Mouse (Mus musculus) hindbrain, embryonic 10.5 days (tissue): ENCODE results near the gene Slc15a4. TPM values are rescaled to one million over a fixed set of nuclear protein-coding genes. Genes with fewer than 3 reads are reported as not detected.

Experiments
- DNase-seq: peaks from one replicate; pipeline ENCODE4 v3.0.0-alpha.2; 2017; ENCODE audit warnings: low spot score
- H3K27ac ChIP-seq: fragments of 300-500 bp; sonication (generic); 2 replicates; pipeline ENCODE4 v1.5.1; 2016; ENCODE audit warnings: mild to moderate bottlenecking, moderate library complexity
- H3K27me3 ChIP-seq: fragments of 300-500 bp; sonication (generic); 2 replicates; pipeline ENCODE4 v1.6.1; 2016; ENCODE audit warnings: mild to moderate bottlenecking; ENCODE audit not compliant: poor library complexity, insufficient read depth, severe bottlenecking
- H3K36me3 ChIP-seq: fragments of 300-500 bp; sonication (generic); 2 replicates; pipeline ENCODE4 v1.6.1; 2016; ENCODE audit warnings: mild to moderate bottlenecking, moderate library complexity
- H3K4me1 ChIP-seq: fragments of 300-500 bp; sonication (generic); replicated peaks from 2 replicates; pipeline ENCODE4 v1.6.1; 2016; ENCODE audit warnings: mild to moderate bottlenecking
- H3K4me3 ChIP-seq: fragments of 300-500 bp; sonication (generic); 2 replicates; pipeline ENCODE4 v1.5.1; 2016; ENCODE audit warnings: mild to moderate bottlenecking, moderate library complexity
- H3K9me3 ChIP-seq: fragments of 300-500 bp; sonication (generic); 2 replicates; pipeline ENCODE4 v1.6.1; 2016; ENCODE audit warnings: mild to moderate bottlenecking, moderate library complexity
- WGBS: fragments of 180-500 bp; shearing (Covaris S2); methylation state at CpG from one replicate; pipeline ENCODE4 v1.1.7; 2016; 5-methylcytosine and 5-hydroxymethylcytosine counted together
- polyA plus RNA-seq: library from polyadenylated mRNA; unstranded; fragments of >200 nt; fragmentation: Nextera tagmentation; extraction: Ambion mirVana; gene quantifications from 2 replicates; pipeline ENCODE4 v1.2.1, GENCODE M21; 2016

Slc15a4 gene
- polyA plus RNA-seq, 1 experiment from 2014 or later = 24.6 TPM

GRCm38 (mm10) chr5:127639635-127640034 is 6.9 kb upstream of the Slc15a4 start:
- H3K4me3 ChIP-seq = no peak overlapping the region
- H3K36me3 ChIP-seq = 0 out of 2 replicates have a peak, but pooled peaks cover 2% of the 10 kb centered on the region
- H3K27me3 ChIP-seq = no peaks in the 10 kb centered on the region
- 94% methylated on average over 13 of the region's 13 CpGs for WGBS
- H3K27ac ChIP-seq = no peak overlapping the region
- H3K9me3 ChIP-seq = peaks cover 19% of the 10 kb centered on the region
- no peak for DNase-seq
- H3K4me1 ChIP-seq = no peaks in the 10 kb centered on the region

- H3K4me3 ChIP-seq = no peak overlapping the region
- no peak overlapping the region for H3K27ac ChIP-seq
- WGBS = 88% methylated on average over 6 of the region's 6 CpGs
- DNase-seq = no peak
- no peaks in the 10 kb centered on the region for H3K27me3 ChIP-seq
- peaks cover 19% of the 10 kb centered on the region for H3K9me3 ChIP-seq
- no peaks in the 10 kb centered on the region for H3K36me3 ChIP-seq
- H3K4me1 ChIP-seq = no peaks in the 10 kb centered on the region
These were observed 6.4 kb upstream of the Slc15a4 start for GRCm38 (mm10) chr5:127639067-127639605.

- H3K27ac ChIP-seq = no peak overlapping the region
- H3K9me3 ChIP-seq = peaks cover 19% of the 10 kb centered on the region
- H3K36me3 ChIP-seq = no peaks in the 10 kb centered on the region
- H3K4me1 ChIP-seq = 0 out of 2 replicates have a peak, but pooled peaks cover 2% of the 10 kb centered on the region
- WGBS = 93% methylated on average over 2 of the region's 2 CpGs
- H3K4me3 ChIP-seq = no peak overlapping the region
- DNase-seq = no peak
- H3K27me3 ChIP-seq = peaks cover 8% of the 10 kb centered on the region
These were observed 5.5 kb upstream of the Slc15a4 start for GRCm38 (mm10) chr5:127638177-127638576.

GRCm38 (mm10) chr5:127637622-127638021 is 4.9 kb upstream of the Slc15a4 start:
- no peak for DNase-seq
- Histone ChIP-seq H3K36me3 (no peaks in the 10 kb centered on the region), H3K4me1 (peaks cover 8% of the 10 kb centered on the region), H3K4me3 (no peak overlapping the region), H3K9me3 (peaks cover 19% of the 10 kb centered on the region), H3K27ac (no peak overlapping the region), H3K27me3 (peaks cover 11% of the 10 kb centered on the region)
- 83% methylated on average over 4 of the region's 4 CpGs for WGBS

- WGBS = 91% methylated on average over 7 of the region's 7 CpGs
- H3K4me1 ChIP-seq = peaks cover 21% of the 10 kb centered on the region
- H3K4me3 ChIP-seq = no peak overlapping the region
These were observed 969 bp upstream of the Slc15a4 start for GRCm38 (mm10) chr5:127633666-127634065.

GRCm38 (mm10) chr5:127633188-127633587 is 491 bp upstream of the Slc15a4 start:
- Histone ChIP-seq H3K9me3 (no peaks in the 10 kb centered on the region), H3K27ac (no peak overlapping the region), H3K4me1 (peaks cover 21% of the 10 kb centered on the region), H3K27me3 (peaks cover 29% of the 10 kb centered on the region), H3K36me3 (no peaks in the 10 kb centered on the region), H3K4me3 (peak overlapping the region; percentile 73)
- 39% methylated on average over 4 of the region's 4 CpGs for WGBS
- DNase-seq = no peak

More at GRCm38 (mm10) chr5:127633666-127634065, 969 bp upstream of the Slc15a4 start:
- Histone ChIP-seq H3K27ac (no peak overlapping the region), H3K36me3 (no peaks in the 10 kb centered on the region), H3K27me3 (peaks cover 29% of the 10 kb centered on the region), H3K9me3 (no peaks in the 10 kb centered on the region)
- DNase-seq = no peak

GRCm38 (mm10) chr5:127631671-127632070 is 1.0 kb downstream of the Slc15a4 start:
- H3K27ac ChIP-seq = peak overlapping the region; percentile 90

GRCm38 (mm10) chr5:127627242-127627641 is 5.5 kb downstream of the Slc15a4 start:
- no peak overlapping the region for H3K4me3 ChIP-seq
- no peak overlapping the region for H3K27ac ChIP-seq
- DNase-seq = no peak
- WGBS = 88% methylated on average over 12 of the region's 12 CpGs
- H3K36me3 ChIP-seq = no peaks in the 10 kb centered on the region
- H3K9me3 ChIP-seq = no peaks in the 10 kb centered on the region
- H3K27me3 ChIP-seq = peaks cover 14% of the 10 kb centered on the region
- peaks cover 9% of the 10 kb centered on the region for H3K4me1 ChIP-seq

More at GRCm38 (mm10) chr5:127631671-127632070, 1.0 kb downstream of the Slc15a4 start:
- Histone ChIP-seq H3K27me3 (peaks cover 29% of the 10 kb centered on the region), H3K9me3 (no peaks in the 10 kb centered on the region), H3K4me3 (peak overlapping the region; percentile 73), H3K4me1 (peaks cover 21% of the 10 kb centered on the region), H3K36me3 (no peaks in the 10 kb centered on the region)
- WGBS = 13% methylated on average over 5 of the region's 5 CpGs
- no peak for DNase-seq

GRCm38 (mm10) chr5:127624427-127625213 is 8.1 kb downstream of the Slc15a4 start:
- Histone ChIP-seq H3K27ac (no peak overlapping the region), H3K27me3 (no peaks in the 10 kb centered on the region), H3K36me3 (no peaks in the 10 kb centered on the region), H3K4me3 (no peak overlapping the region), H3K9me3 (no peaks in the 10 kb centered on the region), H3K4me1 (no peaks in the 10 kb centered on the region)
- no peak for DNase-seq
- WGBS = 84% methylated on average over 10 of the region's 10 CpGs

- no peaks in the 10 kb centered on the region for H3K9me3 ChIP-seq
- H3K4me3 ChIP-seq = no peak overlapping the region
- H3K4me1 ChIP-seq = peaks cover 7% of the 10 kb centered on the region
- no peak overlapping the region for H3K27ac ChIP-seq
- no peaks in the 10 kb centered on the region for H3K36me3 ChIP-seq
- WGBS = 82% methylated on average over 10 of the region's 10 CpGs
- no peaks in the 10 kb centered on the region for H3K27me3 ChIP-seq
- DNase-seq = no peak
These were observed 11.6 kb downstream of the Slc15a4 start for GRCm38 (mm10) chr5:127621108-127621507.

- no peak for DNase-seq
- Histone ChIP-seq H3K4me1 (peaks cover 14% of the 10 kb centered on the region), H3K36me3 (no peaks in the 10 kb centered on the region), H3K27me3 (no peaks in the 10 kb centered on the region), H3K9me3 (no peaks in the 10 kb centered on the region), H3K4me3 (no peak overlapping the region), H3K27ac (no peak overlapping the region)
- 83% methylated on average over 8 of the region's 8 CpGs for WGBS
These were observed 12.3 kb downstream of the Slc15a4 start for GRCm38 (mm10) chr5:127620371-127620770.

GRCm38 (mm10) chr5:127618834-127619233 is 13.9 kb downstream of the Slc15a4 start:
- 76% methylated on average over 3 of the region's 3 CpGs for WGBS
- no peaks in the 10 kb centered on the region for H3K9me3 ChIP-seq
- H3K27me3 ChIP-seq = no peaks in the 10 kb centered on the region
- H3K27ac ChIP-seq = no peak overlapping the region
- peaks cover 28% of the 10 kb centered on the region for H3K4me1 ChIP-seq
- no peaks in the 10 kb centered on the region for H3K36me3 ChIP-seq
- H3K4me3 ChIP-seq = no peak overlapping the region
- DNase-seq = no peak

- H3K27me3 ChIP-seq = no peaks in the 10 kb centered on the region
- under 1% methylated on average over 91 of the region's 91 CpGs for WGBS
- H3K36me3 ChIP-seq = no peaks in the 10 kb centered on the region
- H3K4me1 ChIP-seq = peaks cover 33% of the 10 kb centered on the region
- H3K4me3 ChIP-seq = peak overlapping the region; percentile 98
- peak overlapping the region; percentile 97 for H3K27ac ChIP-seq
- no peaks in the 10 kb centered on the region for H3K9me3 ChIP-seq
- DNase-seq = peak; percentile 97
These were observed 15.6 kb downstream of the Slc15a4 start for GRCm38 (mm10) chr5:127616884-127617635.
